Mouse (Mus musculus): ENCODE measurements around the gene Rgma. TPM values are rescaled to one million over a fixed set of nuclear protein-coding genes. Genes with fewer than 3 reads are reported as not detected.
A peak's percentile ranks its signal among the peaks of the same experiment; 100 is the strongest.

Gene Rgma
- polyA plus RNA-seq, 1 experiment from 2014 or later = 4.8 TPM

GRCm38 (mm10) chr7:73330754-73331153, 44.6 kb upstream of the Rgma start:
- Histone ChIP-seq H3K27ac (ENCODE audit: low read length) (no peak overlapping the region), H3K4me1 (ENCODE audit: insufficient read depth, low read depth, low read length) (no peaks in the 10 kb centered on the region), H3K9me3 (ENCODE audit: low read length) (no peaks in the 10 kb centered on the region), H3K36me3 (ENCODE audit: insufficient read depth, low read length) (no peaks in the 10 kb centered on the region), H3K9ac (replicated peaks; ENCODE audit: low read depth) (no peak overlapping the region), H3K4me2 (replicated peaks; ENCODE audit: low read depth, low read length) (no peak overlapping the region), H3K4me3 (ENCODE audit: low read depth, low read length) (no peak overlapping the region), H3K27me3 (replicated peaks; ENCODE audit: insufficient read depth, low read length) (no peaks in the 10 kb centered on the region)
- DNase-seq (ENCODE audit: low spot score) (peak; percentile 36), ATAC-seq (peak; percentile 19; the same call in 1 of the 2 replicates)
- TF ChIP-seq EP300 (IDR thresholded peaks at IDR 0.05) = no peak
- TF ChIP-seq CTCF (IDR thresholded peaks at IDR 0.05) = no peak
- 62% methylated on average over 12 of the region's 12 CpGs for WGBS

GRCm38 (mm10) chr7:73331645-73332044, 43.7 kb upstream of the Rgma start:
- ATAC-seq = no peak
- H3K4me1 ChIP-seq (ENCODE audit: insufficient read depth, low read depth, low read length) = no peaks in the 10 kb centered on the region

GRCm38 (mm10) chr7:73333398-73333988, 41.8 kb upstream of the Rgma start:
- no peaks in the 10 kb centered on the region for H3K27me3 ChIP-seq (replicated peaks; ENCODE audit: insufficient read depth, low read length)
- no peaks in the 10 kb centered on the region for H3K36me3 ChIP-seq (ENCODE audit: insufficient read depth, low read length)
- H3K4me1 ChIP-seq (ENCODE audit: insufficient read depth, low read depth, low read length) = no peaks in the 10 kb centered on the region
- H3K9me3 ChIP-seq (ENCODE audit: low read length) = no peaks in the 10 kb centered on the region
- no peak overlapping the region for H3K9ac ChIP-seq (replicated peaks; ENCODE audit: low read depth)
- TF ChIP-seq CTCF (IDR thresholded peaks at IDR 0.05) (no peak), EP300 (IDR thresholded peaks at IDR 0.05) (no peak)
- DNase-seq (ENCODE audit: low spot score) = peak; percentile 64
- peak; percentile 63 for ATAC-seq
- WGBS = 61% methylated on average over 12 of the region's 12 CpGs
- H3K27ac ChIP-seq (ENCODE audit: low read length) = no peak overlapping the region
- no peak overlapping the region for H3K4me2 ChIP-seq (replicated peaks; ENCODE audit: low read depth, low read length)
- no peak overlapping the region for H3K4me3 ChIP-seq (ENCODE audit: low read depth, low read length)

More at GRCm38 (mm10) chr7:73331645-73332044, 43.7 kb upstream of the Rgma start:
- H3K36me3 ChIP-seq (ENCODE audit: insufficient read depth, low read length) = no peaks in the 10 kb centered on the region
- no peaks in the 10 kb centered on the region for H3K9me3 ChIP-seq (ENCODE audit: low read length)
- H3K4me2 ChIP-seq (replicated peaks; ENCODE audit: low read depth, low read length) = no peak overlapping the region
- WGBS = 54% methylated on average over 7 of the region's 7 CpGs
- H3K27ac ChIP-seq (ENCODE audit: low read length) = no peak overlapping the region
- DNase-seq (ENCODE audit: low spot score) = no peak
- H3K9ac ChIP-seq (replicated peaks; ENCODE audit: low read depth) = no peak overlapping the region
- H3K4me3 ChIP-seq (ENCODE audit: low read depth, low read length) = no peak overlapping the region
- TF ChIP-seq CTCF (IDR thresholded peaks at IDR 0.05) (no peak), EP300 (IDR thresholded peaks at IDR 0.05) (no peak)
- no peaks in the 10 kb centered on the region for H3K27me3 ChIP-seq (replicated peaks; ENCODE audit: insufficient read depth, low read length)

GRCm38 (mm10) chr7:73334883-73335282, 40.4 kb upstream of the Rgma start:
- H3K4me2 ChIP-seq (replicated peaks; ENCODE audit: low read depth, low read length) = no peak overlapping the region
- H3K4me3 ChIP-seq (ENCODE audit: low read depth, low read length) = no peak overlapping the region
- no peak overlapping the region for H3K9ac ChIP-seq (replicated peaks; ENCODE audit: low read depth)
- no peaks in the 10 kb centered on the region for H3K4me1 ChIP-seq (ENCODE audit: insufficient read depth, low read depth, low read length)
- no peak for TF ChIP-seq CTCF (IDR thresholded peaks at IDR 0.05)
- no peak for TF ChIP-seq EP300 (IDR thresholded peaks at IDR 0.05)
- no peak for ATAC-seq
- H3K9me3 ChIP-seq (ENCODE audit: low read length) = no peaks in the 10 kb centered on the region
- no peak overlapping the region for H3K27ac ChIP-seq (ENCODE audit: low read length)
- DNase-seq (ENCODE audit: low spot score) = no peak
- H3K27me3 ChIP-seq (replicated peaks; ENCODE audit: insufficient read depth, low read length) = no peaks in the 10 kb centered on the region
- 44% methylated on average over 7 of the region's 7 CpGs for WGBS
- H3K36me3 ChIP-seq (ENCODE audit: insufficient read depth, low read length) = no peaks in the 10 kb centered on the region

- Histone ChIP-seq H3K9ac (replicated peaks; ENCODE audit: low read depth) (no peak overlapping the region), H3K27me3 (replicated peaks; ENCODE audit: insufficient read depth, low read length) (no peaks in the 10 kb centered on the region), H3K27ac (ENCODE audit: low read length) (no peak overlapping the region), H3K9me3 (ENCODE audit: low read length) (no peaks in the 10 kb centered on the region), H3K4me3 (ENCODE audit: low read depth, low read length) (no peak overlapping the region), H3K36me3 (ENCODE audit: insufficient read depth, low read length) (no peaks in the 10 kb centered on the region), H3K4me1 (ENCODE audit: insufficient read depth, low read depth, low read length) (no peaks in the 10 kb centered on the region), H3K4me2 (replicated peaks; ENCODE audit: low read depth, low read length) (no peak overlapping the region)
- WGBS = 44% methylated on average over 7 of the region's 7 CpGs
- no peak for TF ChIP-seq CTCF (IDR thresholded peaks at IDR 0.05)
- no peak for TF ChIP-seq EP300 (IDR thresholded peaks at IDR 0.05)
- DNase-seq (ENCODE audit: low spot score) (no peak), ATAC-seq (no peak)
Observed at GRCm38 (mm10) chr7:73336380-73336779, 38.9 kb upstream of the Rgma start.

- Histone ChIP-seq H3K9me3 (ENCODE audit: low read length) (no peaks in the 10 kb centered on the region), H3K27me3 (replicated peaks; ENCODE audit: insufficient read depth, low read length) (no peaks in the 10 kb centered on the region), H3K36me3 (ENCODE audit: insufficient read depth, low read length) (no peaks in the 10 kb centered on the region), H3K9ac (replicated peaks; ENCODE audit: low read depth) (no peak overlapping the region), H3K27ac (ENCODE audit: low read length) (no peak overlapping the region), H3K4me2 (replicated peaks; ENCODE audit: low read depth, low read length) (no peak overlapping the region), H3K4me1 (ENCODE audit: insufficient read depth, low read depth, low read length) (no peaks in the 10 kb centered on the region), H3K4me3 (ENCODE audit: low read depth, low read length) (no peak overlapping the region)
- peak; percentile 58 for DNase-seq (ENCODE audit: low spot score)
- WGBS = 52% methylated on average over 5 of the region's 5 CpGs
- peak; percentile 89 for ATAC-seq
- TF ChIP-seq CTCF (IDR thresholded peaks at IDR 0.05) (no peak), EP300 (IDR thresholded peaks at IDR 0.05) (no peak)
Observed at GRCm38 (mm10) chr7:73338353-73338752, 37.0 kb upstream of the Rgma start.

- H3K9ac ChIP-seq (replicated peaks; ENCODE audit: low read depth) = no peak overlapping the region
- no peak for ATAC-seq
- 50% methylated on average over 3 of the region's 3 CpGs for WGBS
Observed at GRCm38 (mm10) chr7:73343852-73344251, 31.5 kb upstream of the Rgma start.

More at GRCm38 (mm10) chr7:73343852-73344251, 31.5 kb upstream of the Rgma start:
- no peak for TF ChIP-seq EP300 (IDR thresholded peaks at IDR 0.05)
- TF ChIP-seq CTCF (IDR thresholded peaks at IDR 0.05) = no peak
- no peaks in the 10 kb centered on the region for H3K27me3 ChIP-seq (replicated peaks; ENCODE audit: insufficient read depth, low read length)
- no peaks in the 10 kb centered on the region for H3K36me3 ChIP-seq (ENCODE audit: insufficient read depth, low read length)
- no peaks in the 10 kb centered on the region for H3K4me1 ChIP-seq (ENCODE audit: insufficient read depth, low read depth, low read length)
- no peak overlapping the region for H3K27ac ChIP-seq (ENCODE audit: low read length)
- DNase-seq (ENCODE audit: low spot score) = no peak
- no peak overlapping the region for H3K4me3 ChIP-seq (ENCODE audit: low read depth, low read length)
- no peak overlapping the region for H3K4me2 ChIP-seq (replicated peaks; ENCODE audit: low read depth, low read length)
- H3K9me3 ChIP-seq (ENCODE audit: low read length) = no peaks in the 10 kb centered on the region
